Mouse (Mus musculus) MEL (cell line): ENCODE data around the gene Asap3. TPM values are rescaled to one million over a fixed set of nuclear protein-coding genes. Genes with fewer than 3 reads are reported as not detected.

Source experiments
- DNase-seq: peaks from one replicate; pipeline ENCODE4 v3.0.0; 2011; ENCODE audit warnings: low read depth, low spot score
- H3K27ac ChIP-seq: 2 replicates; pipeline ENCODE4 v1.5.1; 2012; ENCODE audit warnings: low read depth, mild to moderate bottlenecking, control low read depth, low read length, moderate library complexity; ENCODE audit not compliant: control insufficient read depth
- H3K27me3 ChIP-seq, 2 experiments: fragments of 150-350 bp in 1 of 2; sonication (generic) in 1 of 2; 2 replicates each; pipeline ENCODE4 v1.6.1; 2012; ENCODE audit warnings: low read length in 2 of 2, mild to moderate bottlenecking in 2 of 2, improper control_type of control experiment in 1 of 2, moderate library complexity in 1 of 2; ENCODE audit not compliant: insufficient read depth in 2 of 2, control insufficient read depth in 1 of 2
- H3K36me3 ChIP-seq, 2 experiments: 2 replicates each; pipeline ENCODE4 v1.6.1; 2012 to 2014; ENCODE audit warnings: low read length in 2 of 2, improper control_type of control experiment in 1 of 2, inconsistent platforms in 1 of 2, mild to moderate bottlenecking in 1 of 2; ENCODE audit not compliant: insufficient read depth in 2 of 2, control insufficient read depth in 1 of 2
- H3K4me1 ChIP-seq, 2 experiments: fragments of 150-350 bp in 1 of 2; sonication (generic) in 1 of 2; 2 replicates each; pipeline ENCODE4 v1.6.1; 2012; ENCODE audit warnings: low read length in 2 of 2, improper control_type of control experiment in 1 of 2, mild to moderate bottlenecking in 1 of 2; ENCODE audit not compliant: insufficient read depth in 2 of 2, control insufficient read depth in 1 of 2
- H3K4me3 ChIP-seq, 2 experiments: fragments of 150-350 bp in 1 of 2; sonication (generic) in 1 of 2; 2 replicates each; pipeline ENCODE4 v1.5.1; 2012; ENCODE audit warnings: low read depth in 2 of 2, low read length in 2 of 2, mild to moderate bottlenecking in 2 of 2, moderate library complexity in 2 of 2, control low read depth in 1 of 2, improper control_type of control experiment in 1 of 2; ENCODE audit not compliant: control insufficient read depth in 1 of 2, insufficient read depth in 1 of 2
- H3K79me2 ChIP-seq: 2 replicates; pipeline ENCODE4 v1.6.1; 2012; ENCODE audit warnings: mild to moderate bottlenecking, low read length, moderate library complexity; ENCODE audit not compliant: control insufficient read depth, poor library complexity, insufficient read depth
- H3K9ac ChIP-seq: 2 replicates; pipeline ENCODE4 v1.6.1; 2012; ENCODE audit warnings: low read depth, mild to moderate bottlenecking, control low read depth, low read length, moderate library complexity; ENCODE audit not compliant: control insufficient read depth, poor library complexity, severe bottlenecking
- H3K9me3 ChIP-seq: fragments of 150-350 bp; sonication (generic); replicated peaks from 2 replicates; pipeline ENCODE4 v1.6.1; 2012; ENCODE audit warnings: mild to moderate bottlenecking, low read length, improper control_type of control experiment, moderate library complexity; ENCODE audit not compliant: insufficient read depth
- E2F4 ChIP-seq: IDR thresholded peaks from 2 replicates; pipeline ENCODE4 v1.6.1; 2011; ENCODE audit warnings: low read depth, low read length, improper control_type of control experiment, borderline replicate concordance
- EP300 ChIP-seq, 2 experiments: IDR thresholded peaks; 2 replicates each; pipeline ENCODE4 v1.6.1; 2011; ENCODE audit warnings: improper control_type of control experiment in 2 of 2, low read length in 2 of 2, low read depth in 1 of 2, mild to moderate bottlenecking in 1 of 2
- GABPA ChIP-seq: IDR thresholded peaks from 2 replicates; pipeline ENCODE4 v1.6.1; 2012; ENCODE audit warnings: low read depth, mild to moderate bottlenecking, inconsistent platforms, low read length, improper control_type of control experiment, moderate library complexity
- HCFC1 ChIP-seq: IDR thresholded peaks from 2 replicates; pipeline ENCODE4 v1.6.1; 2012; ENCODE audit warnings: low read depth, mild to moderate bottlenecking, inconsistent platforms, low read length, improper control_type of control experiment, moderate library complexity
- JUND ChIP-seq: IDR thresholded peaks from 2 replicates; pipeline ENCODE4 v1.6.1; 2011; ENCODE audit warnings: low read depth, mild to moderate bottlenecking, improper control_type of control experiment, low read length
- NELFE ChIP-seq: IDR thresholded peaks from 2 replicates; pipeline ENCODE4 v1.6.1; 2011; ENCODE audit warnings: low read depth, low read length, improper control_type of control experiment
- POLR2AphosphoS2 ChIP-seq: IDR thresholded peaks from 2 replicates; pipeline ENCODE4 v1.6.1; 2011; ENCODE audit warnings: low read length, improper control_type of control experiment
- POLR2AphosphoS5 ChIP-seq: IDR thresholded peaks from 2 replicates; pipeline ENCODE4 v1.6.1; 2012; ENCODE audit warnings: low read depth, borderline replicate concordance, mild to moderate bottlenecking, inconsistent platforms, low read length, moderate library complexity, mixed read lengths
- RAD21 ChIP-seq: IDR thresholded peaks from 2 replicates; pipeline ENCODE4 v1.6.1; 2011; ENCODE audit warnings: mild to moderate bottlenecking, low read depth, low read length, improper control_type of control experiment
- SMC3 ChIP-seq: IDR thresholded peaks from 2 replicates; pipeline ENCODE4 v1.6.1; 2011; ENCODE audit warnings: low read depth, low read length, improper control_type of control experiment
- TAL1 ChIP-seq: IDR thresholded peaks from 2 replicates; pipeline ENCODE4 v1.6.1; 2012; ENCODE audit warnings: mild to moderate bottlenecking, inconsistent platforms, low read length, moderate library complexity, mixed read lengths
- TCF12 ChIP-seq: IDR thresholded peaks from 2 replicates; pipeline ENCODE4 v1.6.1; 2014; ENCODE audit warnings: low read depth, mild to moderate bottlenecking, inconsistent platforms, low read length, improper control_type of control experiment, moderate library complexity
- USF1 ChIP-seq: IDR thresholded peaks from 2 replicates; pipeline ENCODE4 v1.6.1; 2014; ENCODE audit warnings: low read depth, mild to moderate bottlenecking, inconsistent platforms, low read length, improper control_type of control experiment, moderate library complexity
- ZC3H11A ChIP-seq: IDR thresholded peaks from 2 replicates; pipeline ENCODE4 v1.6.1; 2012; ENCODE audit warnings: low read depth, mild to moderate bottlenecking, inconsistent platforms, low read length, improper control_type of control experiment
- ZKSCAN1 ChIP-seq: IDR thresholded peaks from 2 replicates; pipeline ENCODE4 v1.6.1; 2012; ENCODE audit warnings: low read depth, mild to moderate bottlenecking, inconsistent platforms, low read length, improper control_type of control experiment, moderate library complexity
- ZMIZ1 ChIP-seq: IDR thresholded peaks from 2 replicates; pipeline ENCODE4 v1.6.1; 2012; ENCODE audit warnings: low read depth, mild to moderate bottlenecking, inconsistent platforms, low read length, improper control_type of control experiment, moderate library complexity
- ZNF384 ChIP-seq: IDR thresholded peaks from 2 replicates; pipeline ENCODE4 v1.6.1; 2012; ENCODE audit warnings: low read depth, mild to moderate bottlenecking, inconsistent platforms, low read length, improper control_type of control experiment
- polyA plus RNA-seq, 2 experiments: library from polyadenylated mRNA; stranded (reverse) in 1 of 2; unstranded in 1 of 2; fragments of >175 nt in 1 of 2; fragments of >200 nt in 1 of 2; gene quantifications; 2 replicates each; pipeline versions ENCODE4 v1.2.1 to v1.2.4; 2012; ENCODE audit warnings: low replicate concordance in 2 of 2, low read depth in 1 of 2; ENCODE audit not compliant: insufficient read length in 2 of 2, insufficient read depth in 1 of 2, missing spikeins in 1 of 2
- total RNA-seq: library from RNA; depleted of rRNA; stranded (reverse); fragments of 300-350 nt; gene quantifications from 2 replicates; pipeline ENCODE4 v1.2.3, GENCODE M21; 2012

Asap3 gene
- total and polyA plus RNA-seq, 3 experiments = 0.04 to 0.33 TPM; not detected in 1

DNA sequence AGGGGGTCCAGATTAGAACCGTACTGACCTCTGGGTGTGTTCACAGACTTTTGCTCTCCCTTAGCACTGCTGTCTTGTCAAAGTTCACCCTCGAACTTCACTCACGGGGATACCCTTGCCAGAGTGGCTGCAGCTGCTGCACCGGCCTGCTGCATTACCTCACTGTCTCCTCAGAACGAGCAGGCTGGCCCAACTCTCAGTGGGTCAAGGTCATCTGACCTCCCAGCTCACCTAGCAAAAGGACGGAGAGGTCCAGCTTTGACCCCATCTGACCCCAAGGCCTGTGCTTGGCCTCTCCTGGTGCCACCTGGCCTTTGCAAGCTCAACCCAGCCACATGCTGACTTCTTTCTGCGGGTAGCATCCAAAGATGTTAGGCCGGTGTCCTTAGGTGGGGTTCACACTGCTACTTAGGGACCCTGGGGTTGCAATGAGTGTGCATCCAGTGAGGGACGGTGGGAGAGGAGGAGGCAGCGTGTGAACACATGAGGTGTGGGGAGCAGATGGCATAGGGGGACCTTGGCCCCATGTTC lies 30.1 kb upstream of the Asap3 start:
- H3K4me1 ChIP-seq = peaks cover 18 to 67% of the 10 kb centered on the region in 2 experiments
- H3K9me3 ChIP-seq = no peaks in the 10 kb centered on the region
- TF ChIP-seq ZMIZ1 (no peak), E2F4 (no peak), ZC3H11A (no peak), JUND (no peak), RAD21 (no peak), POLR2AphosphoS5 (no peak), USF1 (no peak), HCFC1 (no peak), TCF12 (no peak), GABPA (no peak), EP300 (IDR thresholded peaks at IDR 0.05; ENCODE audit: low read depth in 1 of 2, low read length in 2 of 2) (no peak), ZNF384 (no peak), NELFE (no peak), POLR2AphosphoS2 (no peak), TAL1 (no peak), ZKSCAN1 (no peak)
- TF ChIP-seq, all 39 proteins: peak for 0
- Histone ChIP-seq H3K9ac (no peak overlapping the region), H3K36me3 (peaks cover 0 to 54% of the 10 kb centered on the region in 2 experiments; a peak in 2 of 4 replicates), H3K4me3 (no peak overlapping the region), H3K27ac (no peak overlapping the region), H3K79me2 (peaks cover 42% of the 10 kb centered on the region), H3K27me3 (no peaks in the 10 kb centered on the region)
- no peak for DNase-seq

- H3K9me3 ChIP-seq = no peaks in the 10 kb centered on the region
- peak; percentile 26 for DNase-seq
- no peaks in the 10 kb centered on the region for H3K27me3 ChIP-seq
- peaks cover 0 to 54% of the 10 kb centered on the region in 2 experiments; a peak in 2 of 4 replicates for H3K36me3 ChIP-seq
- TF ChIP-seq ZMIZ1 = no peak
- peak; percentile 37; the same call in 1 of the 2 replicates for TF ChIP-seq TCF12
- TF ChIP-seq SMC3 = no peak
- no peak for TF ChIP-seq ZC3H11A
- no peak for TF ChIP-seq USF1
- TF ChIP-seq ZKSCAN1 = peak; percentile 89
- no peak for TF ChIP-seq RAD21
- TF ChIP-seq, all 39 proteins: peak for 2
- Histone ChIP-seq H3K4me1 (peaks cover 18 to 63% of the 10 kb centered on the region in 2 experiments), H3K4me3 (peak overlapping the region in 1 of 2 experiments; percentile 6; a peak in 1 of 4 replicates), H3K9ac (peak overlapping the region; percentile 50), H3K27ac (peak overlapping the region; percentile 94), H3K79me2 (peaks cover 41% of the 10 kb centered on the region)
These were observed 28.9 kb upstream of the Asap3 start for GRCm38 (mm10) chr4:136177244-136177611.
